Comparison of ENCODE assay signal across 29 mouse cellular contexts in genomic region chr1:71674274-71674673, GRCm38 (mm10). TPM values are rescaled to one million over a fixed set of nuclear protein-coding genes. Genes with fewer than 3 reads are reported as not detected.
A peak's percentile ranks its signal among the peaks of the same experiment; 100 is the strongest.
DNase-seq lines count a peak whose midpoint lies in the region; ATAC-seq lines count a peak whose summit lies in the region.
"Had no signal": no experiment of that assay in that cellular context is flagged by ENCODE, and none has a peak within 500 bp of the region (broad histone marks: within the 10 kb centered on the region; RNA-seq: fewer than 3 reads in every experiment).

No protein-coding gene starts in this region.

- H3K27ac ChIP-seq in midbrain, embryonic 10.5 days (replicated peaks): peak overlapping the region; percentile 76
- no peak overlapping the region for H3K27ac ChIP-seq in midbrain, embryonic 14.5 days (replicated peaks; ENCODE audit: low read depth, low read length)
- peak overlapping the region; percentile 65; the same call in 1 of the 2 replicates for H3K27ac ChIP-seq in neural tube, embryonic 13.5 days (replicated peaks)
- no peak overlapping the region for H3K27ac ChIP-seq in neural tube, embryonic 14.5 days (ENCODE audit: low read depth, low read length)
- H3K27ac ChIP-seq: embryonic facial prominence, embryonic 12.5 days; embryonic facial prominence, embryonic 15.5 days; forebrain, embryonic 12.5 days; forebrain, embryonic 15.5 days; gastrocnemius, adult 2 months; heart, embryonic 15.5 days; hindbrain, embryonic 14.5 days; hindbrain, postnatal 0 days had no signal

- no peaks in the 10 kb centered on the region for H3K27me3 ChIP-seq in midbrain, embryonic 10.5 days (ENCODE audit: low read depth, poor library complexity, severe bottlenecking)
- H3K27me3 ChIP-seq in midbrain, embryonic 14.5 days (ENCODE audit: control insufficient read depth, insufficient read depth, low read length): no peaks in the 10 kb centered on the region
- H3K27me3 ChIP-seq in neural tube, embryonic 13.5 days: no peaks in the 10 kb centered on the region
- no peaks in the 10 kb centered on the region for H3K27me3 ChIP-seq in neural tube, embryonic 14.5 days (ENCODE audit: control insufficient read depth, insufficient read depth, low read length)
- H3K27me3 ChIP-seq: embryonic facial prominence, embryonic 12.5 days; embryonic facial prominence, embryonic 15.5 days; forebrain, embryonic 12.5 days; forebrain, embryonic 15.5 days; heart, embryonic 12.5 days; heart, embryonic 15.5 days had no signal

- peaks cover 21% of the 10 kb centered on the region for H3K4me1 ChIP-seq in midbrain, embryonic 10.5 days
- H3K4me1 ChIP-seq in midbrain, embryonic 14.5 days (ENCODE audit: control insufficient read depth, insufficient read depth, low read length): 0 out of 2 replicates have a peak, but pooled peaks cover 5% of the 10 kb centered on the region
- peaks cover 11% of the 10 kb centered on the region for H3K4me1 ChIP-seq in neural tube, embryonic 13.5 days (replicated peaks)
- no peaks in the 10 kb centered on the region for H3K4me1 ChIP-seq in neural tube, embryonic 14.5 days (ENCODE audit: control insufficient read depth, insufficient read depth, low read length)
- H3K4me1 ChIP-seq: forebrain, embryonic 15.5 days; heart, embryonic 12.5 days; heart, embryonic 15.5 days had no signal

- no peak for ATAC-seq in midbrain, embryonic 14.5 days (ENCODE audit: low FRiP score, low TSS enrichment)
- ATAC-seq in neural tube, embryonic 13.5 days (ENCODE audit: low read depth): peak; percentile 50; the same call in 1 of the 2 replicates
- ATAC-seq in neural tube, embryonic 14.5 days (ENCODE audit: low read depth): peak; percentile 38; the same call in 1 of the 2 replicates
- ATAC-seq: CD4-positive, CD25-positive, alpha-beta regulatory T cell, adult 4 months had no signal

- 85% methylated on average over 4 of the region's 4 CpGs for WGBS in midbrain, embryonic 10.5 days
- WGBS in midbrain, embryonic 14.5 days: 84% methylated on average over 4 of the region's 4 CpGs
- 58% methylated on average over 4 of the region's 4 CpGs for WGBS in neural tube, embryonic 13.5 days
- 51% methylated on average over 4 of the region's 4 CpGs for WGBS in neural tube, embryonic 14.5 days

- no peak overlapping the region for H3K4me3 ChIP-seq in midbrain, embryonic 10.5 days
- H3K4me3 ChIP-seq in midbrain, embryonic 14.5 days (replicated peaks; ENCODE audit: low read depth, low read length): no peak overlapping the region
- H3K4me3 ChIP-seq in neural tube, embryonic 13.5 days: no peak overlapping the region
- H3K4me3 ChIP-seq in neural tube, embryonic 14.5 days (ENCODE audit: low read depth, low read length): no peak overlapping the region
- H3K4me3 ChIP-seq: embryonic facial prominence, embryonic 12.5 days; embryonic facial prominence, embryonic 15.5 days; forebrain, embryonic 12.5 days; forebrain, embryonic 15.5 days; gastrocnemius, adult 2 months; heart, embryonic 12.5 days; heart, embryonic 15.5 days had no signal

- no peaks in the 10 kb centered on the region for H3K36me3 ChIP-seq in midbrain, embryonic 10.5 days
- no peaks in the 10 kb centered on the region for H3K36me3 ChIP-seq in midbrain, embryonic 14.5 days (ENCODE audit: control insufficient read depth, insufficient read depth, low read length)
- no peaks in the 10 kb centered on the region for H3K36me3 ChIP-seq in neural tube, embryonic 13.5 days
- H3K36me3 ChIP-seq in neural tube, embryonic 14.5 days (ENCODE audit: control insufficient read depth, insufficient read depth, low read length): no peaks in the 10 kb centered on the region
- H3K36me3 ChIP-seq: embryonic facial prominence, embryonic 12.5 days; embryonic facial prominence, embryonic 15.5 days; forebrain, embryonic 12.5 days; forebrain, embryonic 15.5 days; heart, embryonic 12.5 days; heart, embryonic 15.5 days had no signal

- intact Hi-C loops in heart, postnatal 25 days (cut with DNase I): no loop called here

- no peak overlapping the region for H3K4me2 ChIP-seq in midbrain, embryonic 14.5 days (ENCODE audit: low read length)
- H3K4me2 ChIP-seq in neural tube, embryonic 13.5 days: no peak overlapping the region
- H3K4me2 ChIP-seq in neural tube, embryonic 14.5 days (ENCODE audit: low read depth, low read length): no peak overlapping the region
- H3K4me2 ChIP-seq: embryonic facial prominence, embryonic 12.5 days; embryonic facial prominence, embryonic 15.5 days; forebrain, embryonic 15.5 days; heart, embryonic 12.5 days; heart, embryonic 15.5 days; hindbrain, embryonic 14.5 days had no signal

- no peak for DNase-seq in midbrain, embryonic 10.5 days (ENCODE audit: low spot score)
- no peak for DNase-seq in midbrain, embryonic 14.5 days
- no peak for DNase-seq in neural tube, embryonic 10.5 days (ENCODE audit: extremely low spot score, low spot score)
- no peak for DNase-seq in thymus, postnatal 0 days (ENCODE audit: low spot score)
- DNase-seq in heart, postnatal 25 days (ENCODE audit: low spot score): no peak
- DNase-seq: adrenal gland, adult 2 months; adrenal gland, postnatal 14 days; B cell, adult 2 months; cerebellum, adult 11 months; cerebellum, adult 2 months; cerebellum, adult 9-11 months; cerebellum, postnatal 25 days; gastrocnemius, adult 2 months; gastrocnemius, postnatal 14 days; heart, adult 18-20 months; heart, postnatal 10 days; heart, postnatal 4 days had no signal

- H3K9ac ChIP-seq in midbrain, embryonic 14.5 days (replicated peaks; ENCODE audit: low read length): no peak overlapping the region
- H3K9ac ChIP-seq in neural tube, embryonic 13.5 days: no peak overlapping the region
- no peak overlapping the region for H3K9ac ChIP-seq in neural tube, embryonic 14.5 days (replicated peaks; ENCODE audit: low read depth, low read length)
- H3K9ac ChIP-seq: embryonic facial prominence, embryonic 12.5 days; embryonic facial prominence, embryonic 15.5 days; forebrain, embryonic 12.5 days; forebrain, embryonic 15.5 days; heart, embryonic 12.5 days; heart, embryonic 15.5 days; hindbrain, embryonic 14.5 days had no signal

- no peaks in the 10 kb centered on the region for H3K9me3 ChIP-seq in midbrain, embryonic 10.5 days (replicated peaks)
- H3K9me3 ChIP-seq in midbrain, embryonic 14.5 days (ENCODE audit: control insufficient read depth, low read length): no peaks in the 10 kb centered on the region
- H3K9me3 ChIP-seq in neural tube, embryonic 13.5 days: no peaks in the 10 kb centered on the region
- no peaks in the 10 kb centered on the region for H3K9me3 ChIP-seq in neural tube, embryonic 14.5 days (ENCODE audit: control insufficient read depth, low read length)
- H3K9me3 ChIP-seq: embryonic facial prominence, embryonic 12.5 days; embryonic facial prominence, embryonic 15.5 days; forebrain, embryonic 12.5 days; forebrain, embryonic 15.5 days; heart, embryonic 12.5 days; heart, embryonic 15.5 days had no signal

RNA-seq across cellular contexts. Expression of gene Fn1, which starts 21.3 kb away (rescaled TPM):
- polyA plus RNA-seq in midbrain, embryonic 10.5 days (2016; fragmentation: Nextera tagmentation; extraction: Ambion mirVana): 84.4 and 89.0 TPM in 2 replicates
- 13.9 and 33.0 TPM in 2 replicates for polyA plus RNA-seq in midbrain, embryonic 14.5 days (2014; fragmentation: Nextera tagmentation; extraction: Ambion mirVana)
- polyA plus RNA-seq in neural tube, embryonic 13.5 days (2015; fragmentation: Nextera tagmentation; extraction: Ambion mirVana): 38.7 and 59.1 TPM in 2 replicates
- 18.5 and 39.2 TPM in 2 replicates for polyA plus RNA-seq in neural tube, embryonic 14.5 days (2014; fragmentation: Nextera tagmentation; extraction: Ambion mirVana)
- polyA plus RNA-seq in thymus, postnatal 0 days (2015; fragmentation: Nextera tagmentation; extraction: Ambion mirVana): 34.2 and 39.1 TPM in 2 replicates
- 10 to 100 TPM; 87.6 TPM for total RNA-seq in heart, postnatal 25 days (2021)
- total RNA-seq: MEL had no signal

Comparison
In these comparisons a context has a peak if more than half of its experiments do, and no peak if none do; other contexts are left out.
1. H3K27ac ChIP-seq: peak in midbrain, embryonic 10.5 days (single experiment) and neural tube, embryonic 13.5 days (single experiment); none in midbrain, embryonic 14.5 days (single experiment) and neural tube, embryonic 14.5 days (single experiment).